ENCODE assay signal across 23 mouse cellular contexts in genomic region chr16:42277713-42278112, GRCm38 (mm10).
DNase-seq lines count a peak whose midpoint lies in the region; ATAC-seq and TF ChIP-seq lines count a peak whose summit lies in the region.
"Had no signal": no experiment of that assay in that cellular context is flagged by ENCODE, and none has a peak within 500 bp of the region (broad histone marks: within the 10 kb centered on the region; RNA-seq: fewer than 3 reads in every experiment).

No protein-coding gene starts in this region.

- H3K4me1 ChIP-seq in embryonic facial prominence, embryonic 11.5 days (ENCODE audit: control insufficient read depth, insufficient read depth, low read length) = no peaks in the 10 kb centered on the region
- H3K4me1 ChIP-seq in embryonic facial prominence, embryonic 10.5 days = peaks cover 17% of the 10 kb centered on the region
- peaks cover 33% of the 10 kb centered on the region for H3K4me1 ChIP-seq in hindbrain, embryonic 14.5 days (replicated peaks; ENCODE audit: control insufficient read depth, insufficient read depth, low read length)
- H3K4me1 ChIP-seq in hindbrain, embryonic 16.5 days (ENCODE audit: control insufficient read depth, insufficient read depth, low read depth, low read length) = peaks cover 9% of the 10 kb centered on the region
- H3K4me1 ChIP-seq in embryonic facial prominence, embryonic 15.5 days = no peaks in the 10 kb centered on the region
- H3K4me1 ChIP-seq: embryonic facial prominence, embryonic 12.5 days had no signal

- ATAC-seq in embryonic facial prominence, embryonic 11.5 days (replicated peaks; ENCODE audit: insufficient number of reproducible peaks, low FRiP score, low TSS enrichment, low read depth) = no peak
- ATAC-seq in hindbrain, embryonic 14.5 days (ENCODE audit: low FRiP score) = no peak
- no peak for ATAC-seq in hindbrain, embryonic 16.5 days
- peak; percentile 65; the same call in 1 of the 2 replicates for ATAC-seq in embryonic facial prominence, embryonic 15.5 days (ENCODE audit: insufficient number of reproducible peaks, low FRiP score, low TSS enrichment, low read depth)
- ATAC-seq: activated CD4-positive, CD25-positive, alpha-beta regulatory T cell, adult 4 months; CD4-positive, CD25-positive, alpha-beta regulatory T cell, adult 4 months; forebrain, embryonic 13.5 days; forebrain, embryonic 15.5 days; forebrain, postnatal 0 days; Patski had no signal

- no peak overlapping the region for H3K4me3 ChIP-seq in embryonic facial prominence, embryonic 11.5 days (ENCODE audit: low read depth, low read length)
- H3K4me3 ChIP-seq in embryonic facial prominence, embryonic 10.5 days = no peak overlapping the region
- H3K4me3 ChIP-seq in hindbrain, embryonic 14.5 days (replicated peaks; ENCODE audit: low read length) = no peak overlapping the region
- H3K4me3 ChIP-seq in hindbrain, embryonic 16.5 days (ENCODE audit: low read length) = no peak overlapping the region
- H3K4me3 ChIP-seq in embryonic facial prominence, embryonic 15.5 days (replicated peaks) = no peak overlapping the region
- H3K4me3 ChIP-seq in layer of hippocampus, adult 2 months = no peak overlapping the region
- H3K4me3 ChIP-seq: embryonic facial prominence, embryonic 12.5 days; forebrain, embryonic 13.5 days; forebrain, embryonic 15.5 days had no signal

- H3K9me3 ChIP-seq in embryonic facial prominence, embryonic 11.5 days (replicated peaks; ENCODE audit: control insufficient read depth, low read length) = no peaks in the 10 kb centered on the region
- no peaks in the 10 kb centered on the region for H3K9me3 ChIP-seq in embryonic facial prominence, embryonic 10.5 days
- H3K9me3 ChIP-seq in hindbrain, embryonic 14.5 days (ENCODE audit: control insufficient read depth, low read length) = no peaks in the 10 kb centered on the region
- no peaks in the 10 kb centered on the region for H3K9me3 ChIP-seq in hindbrain, embryonic 16.5 days (ENCODE audit: control insufficient read depth, low read length)
- H3K9me3 ChIP-seq in embryonic facial prominence, embryonic 15.5 days (replicated peaks) = no peaks in the 10 kb centered on the region
- H3K9me3 ChIP-seq: embryonic facial prominence, embryonic 12.5 days; forebrain, embryonic 13.5 days; forebrain, embryonic 15.5 days had no signal

- H3K27me3 ChIP-seq in embryonic facial prominence, embryonic 11.5 days (ENCODE audit: control insufficient read depth, insufficient read depth, low read length) = no peaks in the 10 kb centered on the region
- no peaks in the 10 kb centered on the region for H3K27me3 ChIP-seq in embryonic facial prominence, embryonic 10.5 days (replicated peaks; ENCODE audit: low read depth, poor library complexity, severe bottlenecking)
- H3K27me3 ChIP-seq in hindbrain, embryonic 14.5 days (ENCODE audit: control insufficient read depth, insufficient read depth, low read length) = no peaks in the 10 kb centered on the region
- H3K27me3 ChIP-seq in hindbrain, embryonic 16.5 days (replicated peaks; ENCODE audit: control insufficient read depth, insufficient read depth, low read length) = no peaks in the 10 kb centered on the region
- no peaks in the 10 kb centered on the region for H3K27me3 ChIP-seq in embryonic facial prominence, embryonic 15.5 days
- H3K27me3 ChIP-seq: CH12.LX; embryonic facial prominence, embryonic 12.5 days; forebrain, embryonic 13.5 days; forebrain, embryonic 15.5 days had no signal

- H3K36me3 ChIP-seq in embryonic facial prominence, embryonic 11.5 days (replicated peaks; ENCODE audit: control insufficient read depth, insufficient read depth, low read depth, low read length) = no peaks in the 10 kb centered on the region
- peaks cover 7% of the 10 kb centered on the region for H3K36me3 ChIP-seq in embryonic facial prominence, embryonic 10.5 days (replicated peaks)
- H3K36me3 ChIP-seq in hindbrain, embryonic 14.5 days (replicated peaks; ENCODE audit: control insufficient read depth, insufficient read depth) = peaks cover 11% of the 10 kb centered on the region
- no peaks in the 10 kb centered on the region for H3K36me3 ChIP-seq in hindbrain, embryonic 16.5 days (ENCODE audit: control insufficient read depth, insufficient read depth, low read length)
- H3K36me3 ChIP-seq in embryonic facial prominence, embryonic 15.5 days = no peaks in the 10 kb centered on the region
- H3K36me3 ChIP-seq: embryonic facial prominence, embryonic 12.5 days; forebrain, embryonic 15.5 days; G1E had no signal

- 89% methylated on average over 2 of the region's 2 CpGs for WGBS in embryonic facial prominence, embryonic 11.5 days
- 84% methylated on average over 2 of the region's 2 CpGs for WGBS in embryonic facial prominence, embryonic 10.5 days
- 89% methylated on average over 2 of the region's 2 CpGs for WGBS in hindbrain, embryonic 14.5 days
- WGBS in hindbrain, embryonic 16.5 days = 92% methylated on average over 2 of the region's 2 CpGs
- WGBS in embryonic facial prominence, embryonic 15.5 days = 71% methylated on average over 2 of the region's 2 CpGs

- no peak overlapping the region for H3K9ac ChIP-seq in embryonic facial prominence, embryonic 11.5 days (replicated peaks; ENCODE audit: low read length)
- no peak overlapping the region for H3K9ac ChIP-seq in hindbrain, embryonic 14.5 days
- H3K9ac ChIP-seq in hindbrain, embryonic 16.5 days (ENCODE audit: low read depth, low read length) = no peak overlapping the region
- H3K9ac ChIP-seq in embryonic facial prominence, embryonic 15.5 days = no peak overlapping the region
- H3K9ac ChIP-seq: embryonic facial prominence, embryonic 12.5 days; forebrain, embryonic 13.5 days; forebrain, embryonic 15.5 days; forebrain, postnatal 0 days had no signal

- no peak overlapping the region for H3K4me2 ChIP-seq in embryonic facial prominence, embryonic 11.5 days (ENCODE audit: low read depth, low read length)
- no peak overlapping the region for H3K4me2 ChIP-seq in hindbrain, embryonic 14.5 days (replicated peaks)
- no peak overlapping the region for H3K4me2 ChIP-seq in hindbrain, embryonic 16.5 days (ENCODE audit: low read length)
- H3K4me2 ChIP-seq in embryonic facial prominence, embryonic 15.5 days (replicated peaks) = no peak overlapping the region
- H3K4me2 ChIP-seq: embryonic facial prominence, embryonic 12.5 days; forebrain, embryonic 13.5 days; forebrain, embryonic 15.5 days had no signal

- no peak for TF ChIP-seq POLR2A in brain, embryonic 14.5 days (IDR thresholded peaks at IDR 0.05; ENCODE audit: borderline replicate concordance, extremely low read depth, insufficient read depth, insufficient read length, poor library complexity, severe bottlenecking)

- peak; percentile 5 for DNase-seq in embryonic facial prominence, embryonic 11.5 days (ENCODE audit: low spot score)
- DNase-seq in embryonic facial prominence, embryonic 10.5 days (ENCODE audit: low spot score) = no peak
- no peak for DNase-seq in hindbrain, embryonic 14.5 days (ENCODE audit: low spot score)
- DNase-seq in brain, embryonic 14.5 days (ENCODE audit: low read depth) = peak; percentile 51
- DNase-seq in layer of hippocampus, adult 2 months (ENCODE audit: low spot score in 2 of 2) = no peak
- DNase-seq: adrenal gland, adult 2 months; adrenal gland, postnatal 10 days; adrenal gland, postnatal 25 days; B cell, adult 2 months; cerebellum, adult 11-12 months; cerebellum, adult 9-10 months; cerebellum, postnatal 25 days; forebrain, postnatal 0 days had no signal

- H3K27ac ChIP-seq in embryonic facial prominence, embryonic 11.5 days (replicated peaks; ENCODE audit: low read depth, low read length) = no peak overlapping the region
- H3K27ac ChIP-seq in embryonic facial prominence, embryonic 10.5 days (replicated peaks) = no peak overlapping the region
- H3K27ac ChIP-seq in hindbrain, embryonic 14.5 days = 0 out of 2 replicates have a peak overlapping the region, but pooled peaks have one; percentile 82
- H3K27ac ChIP-seq in hindbrain, embryonic 16.5 days (ENCODE audit: low read depth, low read length) = no peak overlapping the region
- no peak overlapping the region for H3K27ac ChIP-seq in embryonic facial prominence, embryonic 15.5 days (replicated peaks)
- no peak overlapping the region for H3K27ac ChIP-seq in layer of hippocampus, adult 2 months
- H3K27ac ChIP-seq: embryonic facial prominence, embryonic 12.5 days; forebrain, embryonic 13.5 days had no signal

- TF ChIP-seq CTCF in brain, embryonic 14.5 days (IDR thresholded peaks at IDR 0.05; ENCODE audit: borderline replicate concordance, extremely low read depth, insufficient read depth, insufficient read length) = no peak
- no peak for TF ChIP-seq CTCF in layer of hippocampus, adult 2 months (conservative IDR thresholded peaks at IDR 0.05)

Comparison
In these comparisons a context has a peak if more than half of its experiments do, and no peak if none do; other contexts are left out.
1. DNase-seq: peak in embryonic facial prominence, embryonic 11.5 days (single experiment) and brain, embryonic 14.5 days (single experiment); none in embryonic facial prominence, embryonic 10.5 days (single experiment), hindbrain, embryonic 14.5 days (single experiment) and layer of hippocampus, adult 2 months (0 of 2).